Mouse (Mus musculus): ENCODE results near the gene Ppm1m. TPM values are rescaled to one million over a fixed set of nuclear protein-coding genes. Genes with fewer than 3 reads are reported as not detected.

Gene Ppm1m
- total RNA-seq, 4 experiments from 2014 or later = 21.7 to 27.4 (median 23.0) TPM

DNA sequence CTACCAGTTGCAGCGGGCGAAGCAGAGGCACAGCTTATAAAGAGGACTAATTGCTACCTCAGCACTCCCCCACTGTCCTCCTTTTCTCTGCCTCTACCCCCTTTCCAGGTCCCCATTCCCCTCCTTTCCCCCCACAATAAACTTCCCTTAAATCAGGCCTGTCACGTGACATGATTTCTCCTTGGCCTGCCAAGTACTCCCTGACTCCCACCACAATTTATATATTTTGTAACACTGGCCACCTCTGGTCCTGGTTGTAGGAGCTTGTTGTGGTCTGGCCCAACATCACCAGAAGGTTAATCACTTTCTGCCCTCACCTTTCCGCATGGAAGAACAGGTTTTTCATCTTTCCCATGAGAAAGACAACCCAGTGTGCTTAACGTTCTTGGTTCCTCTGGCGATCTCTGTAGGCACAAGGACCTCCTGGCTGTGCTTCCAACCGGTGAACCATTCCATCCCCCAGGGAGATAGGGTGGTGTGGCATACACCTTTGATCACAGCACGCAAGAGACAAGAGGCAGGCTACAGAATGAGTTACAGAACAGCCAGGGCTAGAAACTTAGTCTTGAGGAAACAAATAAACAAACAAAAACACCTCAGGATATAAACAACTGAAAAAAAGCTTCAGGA, 21.5 kb upstream of the Ppm1m start:
- no peak for DNase-seq (ENCODE audit: low spot score in 2 of 2)

DNA sequence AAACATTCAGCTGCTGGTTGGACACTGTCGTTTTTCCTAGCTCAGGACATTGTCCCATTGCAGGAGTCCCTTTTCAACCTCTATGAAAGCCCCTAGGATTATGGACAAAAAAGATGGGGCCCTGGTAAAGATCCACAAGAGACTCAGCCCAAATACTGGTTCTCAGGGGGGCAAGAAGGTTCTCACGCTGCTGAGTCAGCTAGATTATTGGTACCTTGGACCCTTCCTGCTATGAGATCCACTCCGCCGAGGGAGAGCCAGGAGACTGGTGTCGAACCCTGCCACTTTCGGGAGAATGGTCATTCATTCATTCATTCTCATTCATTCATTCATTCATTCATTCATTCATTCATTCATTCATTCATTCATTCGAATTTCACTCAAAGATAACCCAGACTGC, 17.4 kb upstream of the Ppm1m start:
- no peak for DNase-seq (ENCODE audit: low spot score in 2 of 2)

- no peak for DNase-seq (ENCODE audit: low spot score in 2 of 2)
These were observed 16.0 kb upstream of the Ppm1m start for GRCm38 (mm10) chr9:106215341-106216125.

- no peak for DNase-seq (ENCODE audit: low spot score in 2 of 2)
These were observed 13.0 kb upstream of the Ppm1m start for GRCm38 (mm10) chr9:106212594-106212981.

GRCm38 (mm10) chr9:106211680-106212593, 12.4 kb upstream of the Ppm1m start:
- DNase-seq (ENCODE audit: low spot score in 2 of 2) = peak in 1 of 2 experiments; percentile 81

DNA sequence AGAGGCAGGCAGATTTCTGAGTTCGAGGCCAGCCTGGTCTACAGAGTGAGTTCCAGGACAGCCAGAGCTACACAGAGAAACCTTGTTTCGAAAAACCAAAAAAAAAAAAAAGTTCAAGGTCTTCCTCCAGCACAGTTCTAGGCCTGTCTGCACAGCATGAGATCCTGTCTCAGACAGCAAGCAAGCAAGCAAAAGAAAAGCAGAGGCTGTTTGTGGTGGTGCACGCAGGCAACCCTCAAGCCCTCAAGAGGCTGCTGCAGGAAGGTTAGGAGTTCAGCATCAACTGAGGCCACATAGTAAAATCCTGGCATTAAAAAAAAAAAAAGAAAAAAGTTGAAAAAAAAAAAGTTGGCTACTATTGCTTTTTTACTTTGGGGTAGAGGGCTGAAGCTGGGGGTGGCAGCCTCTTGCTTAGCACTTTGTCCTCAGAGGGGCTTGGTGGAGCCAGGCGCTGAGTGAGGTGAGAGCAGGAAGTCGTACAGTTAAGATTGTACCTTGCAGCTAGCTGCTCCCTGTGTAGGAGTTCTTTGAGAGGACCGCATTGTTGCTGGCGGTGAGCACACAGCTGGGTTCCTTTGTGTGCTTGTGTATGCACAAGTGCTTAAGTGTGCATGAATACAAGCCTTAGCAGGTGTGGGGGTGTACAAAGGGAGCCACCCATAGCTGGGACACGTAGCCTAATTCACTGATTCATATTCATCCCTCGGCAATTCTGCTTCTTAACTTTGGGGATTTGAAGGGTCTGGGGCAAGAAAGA, 11.5 kb upstream of the Ppm1m start:
- no peak for DNase-seq (ENCODE audit: low spot score in 2 of 2)

GRCm38 (mm10) chr9:106209954-106210353, 10.4 kb upstream of the Ppm1m start:
- DNase-seq (ENCODE audit: low spot score in 2 of 2) = no peak

- no peak for DNase-seq (ENCODE audit: low spot score in 2 of 2)
These were observed 8.6 kb upstream of the Ppm1m start for GRCm38 (mm10) chr9:106208181-106208580.

DNA sequence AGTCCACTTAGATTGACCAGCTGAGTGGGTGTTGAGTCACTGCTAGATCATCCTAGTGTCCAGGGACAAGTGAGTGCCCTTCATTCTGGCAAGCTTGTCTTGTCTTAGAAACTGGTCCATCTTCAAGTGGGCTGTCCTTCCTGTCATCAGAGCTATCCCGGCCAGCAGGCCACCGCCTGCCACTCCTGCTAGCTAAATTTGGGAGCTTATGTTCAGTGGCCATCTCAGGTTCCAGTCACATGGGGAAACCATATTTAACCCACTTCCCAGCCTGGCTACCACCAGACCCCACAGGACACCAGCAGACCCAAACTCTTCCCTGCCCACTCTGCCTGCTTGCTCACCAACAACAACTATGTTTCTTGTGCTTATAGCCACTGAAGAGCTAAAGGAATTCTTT, 7.0 kb upstream of the Ppm1m start:
- no peak for DNase-seq (ENCODE audit: low spot score in 2 of 2)

DNA sequence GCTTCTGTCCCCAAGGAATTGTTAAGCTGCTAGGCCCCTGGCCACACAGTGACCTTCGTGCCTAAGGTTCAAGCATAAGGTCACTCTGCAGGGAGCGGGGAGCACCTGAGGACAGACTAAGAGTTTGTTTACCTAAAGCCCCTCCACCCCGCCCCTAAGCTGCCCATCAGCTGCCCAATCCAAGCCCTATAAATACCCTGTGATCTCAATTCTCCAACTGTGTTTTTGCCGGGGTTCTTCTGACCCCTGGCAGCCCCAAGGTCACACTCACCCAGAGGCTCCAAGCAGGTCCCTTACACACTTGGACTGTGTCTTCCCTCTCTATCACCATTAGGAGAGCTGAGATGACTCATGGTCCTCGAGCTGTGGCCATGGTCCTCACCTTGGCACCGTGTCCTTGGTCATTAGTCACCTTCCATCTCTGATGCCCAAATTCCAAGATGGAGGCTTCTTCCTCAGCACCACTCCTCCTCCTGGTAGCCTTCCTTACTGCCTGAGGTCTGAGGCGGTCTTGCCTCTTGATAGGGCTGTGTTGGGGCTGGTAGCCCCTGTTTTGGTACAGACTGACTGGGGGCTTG, 6.3 kb upstream of the Ppm1m start:
- no peak for DNase-seq (ENCODE audit: low spot score in 2 of 2)

- DNase-seq (ENCODE audit: low spot score in 2 of 2) = no peak
These were observed 4.7 kb upstream of the Ppm1m start for GRCm38 (mm10) chr9:106203990-106204851.

GRCm38 (mm10) chr9:106202819-106203636, 3.5 kb upstream of the Ppm1m start, which contains the start of gene Twf2:
TSS of gene Twf2 (plus strand) at chr9:106203108.
- DNase-seq (ENCODE audit: low spot score in 2 of 2) = peak; percentile 82 to 87

- no peak for DNase-seq (ENCODE audit: low spot score in 2 of 2)
These were observed 2.3 kb upstream of the Ppm1m start for GRCm38 (mm10) chr9:106201895-106202294.

GRCm38 (mm10) chr9:106198962-106199458, 536 bp downstream of the Ppm1m start:
- no peak for DNase-seq (ENCODE audit: low spot score in 2 of 2)

- DNase-seq (ENCODE audit: low spot score in 2 of 2) = no peak
These were observed 1.8 kb downstream of the Ppm1m start for GRCm38 (mm10) chr9:106197732-106198131.

- DNase-seq (ENCODE audit: low spot score in 2 of 2) = no peak
These were observed 2.3 kb downstream of the Ppm1m start for GRCm38 (mm10) chr9:106197081-106197713.

DNA sequence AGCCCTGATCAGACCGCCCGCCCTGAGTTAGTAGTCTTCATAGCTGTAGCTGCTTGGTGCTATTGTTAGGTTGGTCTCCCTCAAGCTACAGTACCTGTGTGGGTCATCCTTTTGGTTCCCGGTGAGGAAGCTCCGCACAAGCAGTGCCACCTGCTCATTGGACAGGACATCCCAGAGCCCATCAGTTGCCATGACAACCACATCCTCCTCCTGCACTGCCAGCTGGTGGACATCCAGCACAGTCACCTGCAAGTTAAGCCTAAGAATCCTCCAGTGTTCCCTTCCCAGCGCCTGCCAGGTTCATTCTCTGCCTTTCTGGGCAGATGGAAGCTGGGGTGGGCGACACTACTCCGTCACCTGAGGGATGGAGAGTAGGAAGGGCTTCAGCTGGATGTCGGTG, 3.9 kb downstream of the Ppm1m start:
- no peak for DNase-seq (ENCODE audit: low spot score in 2 of 2)
